Mouse (Mus musculus): ENCODE results near the gene Dpp6. TPM values are rescaled to one million over a fixed set of nuclear protein-coding genes. Genes with fewer than 3 reads are reported as not detected.

Dpp6 gene
- polyA plus RNA-seq, 1 experiment from 2014 or later: 0.22 TPM

- H3K27ac ChIP-seq (ENCODE audit: low read depth): no peak overlapping the region
- H3K27me3 ChIP-seq (ENCODE audit: insufficient read depth, low read length): no peaks in the 10 kb centered on the region
- no peak for TF ChIP-seq CTCF (IDR thresholded peaks at IDR 0.05; ENCODE audit: low read depth)
- DNase-seq (no peak), ATAC-seq (ENCODE audit: insufficient read depth) (no peak)
- H3K4me3 ChIP-seq (ENCODE audit: low read depth, low read length): no peak overlapping the region
- H3K9ac ChIP-seq: no peak overlapping the region
- 92% methylated on average over 7 of the region's 7 CpGs for WGBS
- H3K4me2 ChIP-seq: no peak overlapping the region
- H3K36me3 ChIP-seq (ENCODE audit: insufficient read depth): no peaks in the 10 kb centered on the region
- H3K9me3 ChIP-seq (ENCODE audit: low read depth, low read length): no peaks in the 10 kb centered on the region
- no peaks in the 10 kb centered on the region for H3K4me1 ChIP-seq (ENCODE audit: insufficient read depth)
These were observed 186.5 kb downstream of the Dpp6 start for GRCm38 (mm10) chr5:27003537-27003936.

GRCm38 (mm10) chr5:27009157-27009556 lies 192.2 kb downstream of the Dpp6 start:
- H3K27ac ChIP-seq (ENCODE audit: low read depth): no peak overlapping the region
- no peaks in the 10 kb centered on the region for H3K36me3 ChIP-seq (ENCODE audit: insufficient read depth)
- H3K4me3 ChIP-seq (ENCODE audit: low read depth, low read length): no peak overlapping the region
- TF ChIP-seq CTCF (IDR thresholded peaks at IDR 0.05; ENCODE audit: low read depth): no peak
- no peak overlapping the region for H3K4me2 ChIP-seq
- no peaks in the 10 kb centered on the region for H3K27me3 ChIP-seq (ENCODE audit: insufficient read depth, low read length)
- no peak for DNase-seq
- H3K9me3 ChIP-seq (ENCODE audit: low read depth, low read length): no peaks in the 10 kb centered on the region
- H3K9ac ChIP-seq: no peak overlapping the region
- no peaks in the 10 kb centered on the region for H3K4me1 ChIP-seq (ENCODE audit: insufficient read depth)
- ATAC-seq (ENCODE audit: insufficient read depth): no peak

GRCm38 (mm10) chr5:27010582-27010981 lies 193.6 kb downstream of the Dpp6 start:
- Histone ChIP-seq H3K27ac (ENCODE audit: low read depth) (no peak overlapping the region), H3K4me1 (ENCODE audit: insufficient read depth) (no peaks in the 10 kb centered on the region), H3K9ac (no peak overlapping the region), H3K4me3 (ENCODE audit: low read depth, low read length) (no peak overlapping the region), H3K9me3 (ENCODE audit: low read depth, low read length) (no peaks in the 10 kb centered on the region), H3K4me2 (no peak overlapping the region), H3K27me3 (ENCODE audit: insufficient read depth, low read length) (no peaks in the 10 kb centered on the region), H3K36me3 (ENCODE audit: insufficient read depth) (no peaks in the 10 kb centered on the region)
- TF ChIP-seq CTCF (IDR thresholded peaks at IDR 0.05; ENCODE audit: low read depth): no peak
- ATAC-seq (ENCODE audit: insufficient read depth): no peak
- WGBS: 77% methylated on average over 5 of the region's 5 CpGs
- no peak for DNase-seq

- TF ChIP-seq CTCF (IDR thresholded peaks at IDR 0.05; ENCODE audit: low read depth): no peak
- H3K4me3 ChIP-seq (ENCODE audit: low read depth, low read length): no peak overlapping the region
- no peak for ATAC-seq (ENCODE audit: insufficient read depth)
These were observed 201.4 kb downstream of the Dpp6 start for GRCm38 (mm10) chr5:27018314-27018956.

GRCm38 (mm10) chr5:27028611-27029010 lies 211.6 kb downstream of the Dpp6 start:
- no peaks in the 10 kb centered on the region for H3K27me3 ChIP-seq (ENCODE audit: insufficient read depth, low read length)
- no peak for DNase-seq
- no peaks in the 10 kb centered on the region for H3K4me1 ChIP-seq (ENCODE audit: insufficient read depth)
- H3K9me3 ChIP-seq (ENCODE audit: low read depth, low read length): no peaks in the 10 kb centered on the region
- no peaks in the 10 kb centered on the region for H3K36me3 ChIP-seq (ENCODE audit: insufficient read depth)
- no peak overlapping the region for H3K9ac ChIP-seq
- no peak for ATAC-seq (ENCODE audit: insufficient read depth)
- no peak for TF ChIP-seq CTCF (IDR thresholded peaks at IDR 0.05; ENCODE audit: low read depth)
- no peak overlapping the region for H3K27ac ChIP-seq (ENCODE audit: low read depth)
- WGBS: 66% methylated on average over 1 of the region's 1 CpGs
- no peak overlapping the region for H3K4me3 ChIP-seq (ENCODE audit: low read depth, low read length)
- no peak overlapping the region for H3K4me2 ChIP-seq

More at GRCm38 (mm10) chr5:27018314-27018956, 201.4 kb downstream of the Dpp6 start:
- Histone ChIP-seq H3K36me3 (ENCODE audit: insufficient read depth) (no peaks in the 10 kb centered on the region), H3K4me1 (ENCODE audit: insufficient read depth) (no peaks in the 10 kb centered on the region), H3K27ac (ENCODE audit: low read depth) (no peak overlapping the region), H3K9ac (no peak overlapping the region), H3K27me3 (ENCODE audit: insufficient read depth, low read length) (no peaks in the 10 kb centered on the region), H3K4me2 (no peak overlapping the region), H3K9me3 (ENCODE audit: low read depth, low read length) (no peaks in the 10 kb centered on the region)
- 41% methylated on average over 3 of the region's 3 CpGs for WGBS
- no peak for DNase-seq

- H3K27ac ChIP-seq (ENCODE audit: low read depth): no peak overlapping the region
- H3K9me3 ChIP-seq (ENCODE audit: low read depth, low read length): no peaks in the 10 kb centered on the region
- WGBS: 10% methylated on average over 5 of the region's 5 CpGs
- ATAC-seq (ENCODE audit: insufficient read depth): no peak
- no peaks in the 10 kb centered on the region for H3K27me3 ChIP-seq (ENCODE audit: insufficient read depth, low read length)
- no peak overlapping the region for H3K4me2 ChIP-seq
- H3K4me1 ChIP-seq (ENCODE audit: insufficient read depth): no peaks in the 10 kb centered on the region
- TF ChIP-seq CTCF (IDR thresholded peaks at IDR 0.05; ENCODE audit: low read depth): peak; percentile 33; the same call in 1 of the 2 replicates
- H3K9ac ChIP-seq: no peak overlapping the region
- DNase-seq: peak; percentile 21
- H3K4me3 ChIP-seq (ENCODE audit: low read depth, low read length): no peak overlapping the region
- H3K36me3 ChIP-seq (ENCODE audit: insufficient read depth): no peaks in the 10 kb centered on the region
These were observed 212.8 kb downstream of the Dpp6 start for GRCm38 (mm10) chr5:27029784-27030183.

- Histone ChIP-seq H3K4me1 (ENCODE audit: insufficient read depth) (no peaks in the 10 kb centered on the region), H3K27ac (ENCODE audit: low read depth) (no peak overlapping the region), H3K4me3 (ENCODE audit: low read depth, low read length) (no peak overlapping the region), H3K9ac (no peak overlapping the region), H3K27me3 (ENCODE audit: insufficient read depth, low read length) (no peaks in the 10 kb centered on the region), H3K36me3 (ENCODE audit: insufficient read depth) (no peaks in the 10 kb centered on the region), H3K4me2 (no peak overlapping the region), H3K9me3 (ENCODE audit: low read depth, low read length) (no peaks in the 10 kb centered on the region)
- ATAC-seq (ENCODE audit: insufficient read depth) (no peak), DNase-seq (no peak)
- WGBS: 55% methylated on average over 4 of the region's 4 CpGs
- no peak for TF ChIP-seq CTCF (IDR thresholded peaks at IDR 0.05; ENCODE audit: low read depth)
These were observed 217.9 kb downstream of the Dpp6 start for GRCm38 (mm10) chr5:27034858-27035257.
